Mouse (Mus musculus) MEL (cell line): ENCODE measurements at regions not wholly inside any gene's neighbourhood (a gene's known extent, or its start where the extent isn't known, plus 50 kb on each side); places are given as distances from the start of the nearest gene placed in this dataset.

ENCODE experiments used
- DNase-seq: peaks from one replicate; pipeline ENCODE4 v3.0.0; 2011; ENCODE audit warnings: low read depth, low spot score
- H3K27ac ChIP-seq: 2 replicates; pipeline ENCODE4 v1.5.1; 2012; ENCODE audit warnings: low read depth, mild to moderate bottlenecking, control low read depth, low read length, moderate library complexity; ENCODE audit not compliant: control insufficient read depth
- H3K27me3 ChIP-seq, 2 experiments: fragments of 150-350 bp in 1 of 2; sonication (generic) in 1 of 2; 2 replicates each; pipeline ENCODE4 v1.6.1; 2012; ENCODE audit warnings: low read length in 2 of 2, mild to moderate bottlenecking in 2 of 2, improper control_type of control experiment in 1 of 2, moderate library complexity in 1 of 2; ENCODE audit not compliant: insufficient read depth in 2 of 2, control insufficient read depth in 1 of 2
- H3K36me3 ChIP-seq, 2 experiments: 2 replicates each; pipeline ENCODE4 v1.6.1; 2012 to 2014; ENCODE audit warnings: low read length in 2 of 2, improper control_type of control experiment in 1 of 2, inconsistent platforms in 1 of 2, mild to moderate bottlenecking in 1 of 2; ENCODE audit not compliant: insufficient read depth in 2 of 2, control insufficient read depth in 1 of 2
- H3K4me1 ChIP-seq, 2 experiments: fragments of 150-350 bp in 1 of 2; sonication (generic) in 1 of 2; 2 replicates each; pipeline ENCODE4 v1.6.1; 2012; ENCODE audit warnings: low read length in 2 of 2, improper control_type of control experiment in 1 of 2, mild to moderate bottlenecking in 1 of 2; ENCODE audit not compliant: insufficient read depth in 2 of 2, control insufficient read depth in 1 of 2
- H3K4me3 ChIP-seq, 2 experiments: fragments of 150-350 bp in 1 of 2; sonication (generic) in 1 of 2; 2 replicates each; pipeline ENCODE4 v1.5.1; 2012; ENCODE audit warnings: low read depth in 2 of 2, low read length in 2 of 2, mild to moderate bottlenecking in 2 of 2, moderate library complexity in 2 of 2, control low read depth in 1 of 2, improper control_type of control experiment in 1 of 2; ENCODE audit not compliant: control insufficient read depth in 1 of 2, insufficient read depth in 1 of 2
- H3K79me2 ChIP-seq: 2 replicates; pipeline ENCODE4 v1.6.1; 2012; ENCODE audit warnings: mild to moderate bottlenecking, low read length, moderate library complexity; ENCODE audit not compliant: control insufficient read depth, poor library complexity, insufficient read depth
- H3K9ac ChIP-seq: 2 replicates; pipeline ENCODE4 v1.6.1; 2012; ENCODE audit warnings: low read depth, mild to moderate bottlenecking, control low read depth, low read length, moderate library complexity; ENCODE audit not compliant: control insufficient read depth, poor library complexity, severe bottlenecking
- H3K9me3 ChIP-seq: fragments of 150-350 bp; sonication (generic); replicated peaks from 2 replicates; pipeline ENCODE4 v1.6.1; 2012; ENCODE audit warnings: mild to moderate bottlenecking, low read length, improper control_type of control experiment, moderate library complexity; ENCODE audit not compliant: insufficient read depth
- CHD1 ChIP-seq: IDR thresholded peaks from 2 replicates; pipeline ENCODE4 v1.6.1; 2012; ENCODE audit warnings: low read depth, mild to moderate bottlenecking, inconsistent platforms, low read length, improper control_type of control experiment
- CTCF ChIP-seq, 3 experiments: IDR thresholded peaks in 2 of 3; conservative IDR thresholded peaks in 1 of 3; 2 replicates each; pipeline ENCODE4 v1.5.1; 2011 to 2012; ENCODE audit warnings: low read length in 3 of 3, low read depth in 2 of 3, mild to moderate bottlenecking in 2 of 3, improper control_type of control experiment in 1 of 3, inconsistent platforms in 1 of 3, mixed read lengths in 1 of 3, moderate library complexity in 1 of 3; ENCODE audit not compliant: control insufficient read depth in 1 of 3, insufficient read depth in 1 of 3, poor library complexity in 1 of 3, severe bottlenecking in 1 of 3
- E2F4 ChIP-seq: IDR thresholded peaks from 2 replicates; pipeline ENCODE4 v1.6.1; 2011; ENCODE audit warnings: low read depth, low read length, improper control_type of control experiment, borderline replicate concordance
- EP300 ChIP-seq, 2 experiments: IDR thresholded peaks; 2 replicates each; pipeline ENCODE4 v1.6.1; 2011; ENCODE audit warnings: improper control_type of control experiment in 2 of 2, low read length in 2 of 2, low read depth in 1 of 2, mild to moderate bottlenecking in 1 of 2
- GABPA ChIP-seq: IDR thresholded peaks from 2 replicates; pipeline ENCODE4 v1.6.1; 2012; ENCODE audit warnings: low read depth, mild to moderate bottlenecking, inconsistent platforms, low read length, improper control_type of control experiment, moderate library complexity
- GATA1 ChIP-seq: IDR thresholded peaks from 2 replicates; pipeline ENCODE4 v1.6.1; 2011; ENCODE audit warnings: low read depth, low read length, improper control_type of control experiment
- HCFC1 ChIP-seq: IDR thresholded peaks from 2 replicates; pipeline ENCODE4 v1.6.1; 2012; ENCODE audit warnings: low read depth, mild to moderate bottlenecking, inconsistent platforms, low read length, improper control_type of control experiment, moderate library complexity
- JUND ChIP-seq: IDR thresholded peaks from 2 replicates; pipeline ENCODE4 v1.6.1; 2011; ENCODE audit warnings: low read depth, mild to moderate bottlenecking, improper control_type of control experiment, low read length
- KAT2A ChIP-seq: conservative IDR thresholded peaks from 2 replicates; pipeline ENCODE4 v1.6.1; 2012; ENCODE audit warnings: low read depth, low read length, improper control_type of control experiment, inconsistent platforms
- MAFK ChIP-seq: IDR thresholded peaks from 2 replicates; pipeline ENCODE4 v1.6.1; 2011; ENCODE audit warnings: low read depth, mild to moderate bottlenecking, low read length, improper control_type of control experiment, borderline replicate concordance
- MAX ChIP-seq: IDR thresholded peaks from 2 replicates; pipeline ENCODE4 v1.6.1; 2011; ENCODE audit warnings: low read length, improper control_type of control experiment
- MXI1 ChIP-seq: IDR thresholded peaks from 2 replicates; pipeline ENCODE4 v1.6.1; 2011; ENCODE audit warnings: mild to moderate bottlenecking, low read depth, low read length, improper control_type of control experiment
- MYC ChIP-seq: IDR thresholded peaks from 2 replicates; pipeline ENCODE4 v1.6.1; 2011; ENCODE audit warnings: low read depth, mild to moderate bottlenecking, low read length, improper control_type of control experiment, moderate library complexity
- NELFE ChIP-seq: IDR thresholded peaks from 2 replicates; pipeline ENCODE4 v1.6.1; 2011; ENCODE audit warnings: low read depth, low read length, improper control_type of control experiment
- RAD21 ChIP-seq: IDR thresholded peaks from 2 replicates; pipeline ENCODE4 v1.6.1; 2011; ENCODE audit warnings: mild to moderate bottlenecking, low read depth, low read length, improper control_type of control experiment
- TCF12 ChIP-seq: IDR thresholded peaks from 2 replicates; pipeline ENCODE4 v1.6.1; 2014; ENCODE audit warnings: low read depth, mild to moderate bottlenecking, inconsistent platforms, low read length, improper control_type of control experiment, moderate library complexity
- USF1 ChIP-seq: IDR thresholded peaks from 2 replicates; pipeline ENCODE4 v1.6.1; 2014; ENCODE audit warnings: low read depth, mild to moderate bottlenecking, inconsistent platforms, low read length, improper control_type of control experiment, moderate library complexity
- USF2 ChIP-seq, 2 experiments: IDR thresholded peaks; 2 replicates each; pipeline ENCODE4 v1.6.1; 2011 to 2012; ENCODE audit warnings: improper control_type of control experiment in 2 of 2, low read length in 2 of 2, borderline replicate concordance in 1 of 2, inconsistent platforms in 1 of 2, low read depth in 1 of 2, mild to moderate bottlenecking in 1 of 2; ENCODE audit not compliant: insufficient read depth in 1 of 2
- ZC3H11A ChIP-seq: IDR thresholded peaks from 2 replicates; pipeline ENCODE4 v1.6.1; 2012; ENCODE audit warnings: low read depth, mild to moderate bottlenecking, inconsistent platforms, low read length, improper control_type of control experiment
- ZKSCAN1 ChIP-seq: IDR thresholded peaks from 2 replicates; pipeline ENCODE4 v1.6.1; 2012; ENCODE audit warnings: low read depth, mild to moderate bottlenecking, inconsistent platforms, low read length, improper control_type of control experiment, moderate library complexity
- ZMIZ1 ChIP-seq: IDR thresholded peaks from 2 replicates; pipeline ENCODE4 v1.6.1; 2012; ENCODE audit warnings: low read depth, mild to moderate bottlenecking, inconsistent platforms, low read length, improper control_type of control experiment, moderate library complexity
- ZNF384 ChIP-seq: IDR thresholded peaks from 2 replicates; pipeline ENCODE4 v1.6.1; 2012; ENCODE audit warnings: low read depth, mild to moderate bottlenecking, inconsistent platforms, low read length, improper control_type of control experiment

- H3K9ac ChIP-seq = no peak overlapping the region
- DNase-seq = no peak
- no peak overlapping the region for H3K27ac ChIP-seq
- H3K36me3 ChIP-seq = no peaks in the 10 kb centered on the region
- no peak overlapping the region for H3K4me3 ChIP-seq
- TF ChIP-seq EP300 (IDR thresholded peaks at IDR 0.05; ENCODE audit: low read depth in 1 of 2, low read length in 2 of 2) (no peak), MAX (no peak), GATA1 (no peak), MXI1 (no peak), USF2 (IDR thresholded peaks at IDR 0.05; ENCODE audit: borderline replicate concordance in 1 of 2, insufficient read depth in 1 of 2, low read depth in 1 of 2, low read length in 2 of 2) (no peak), E2F4 (no peak), MAFK (no peak), ZC3H11A (no peak), CHD1 (no peak), TCF12 (no peak), NELFE (no peak), MYC (no peak), CTCF (IDR thresholded peaks at IDR 0.05 in 2 of 3, conservative IDR thresholded peaks at IDR 0.05 in 1 of 3; ENCODE audit: control insufficient read depth in 1 of 3, insufficient read depth in 1 of 3, low read depth in 2 of 3, low read length in 3 of 3, poor library complexity in 1 of 3, severe bottlenecking in 1 of 3) (no peak), ZMIZ1 (no peak)
- no peaks in the 10 kb centered on the region for H3K27me3 ChIP-seq
- no peaks in the 10 kb centered on the region for H3K79me2 ChIP-seq
- no peaks in the 10 kb centered on the region for H3K9me3 ChIP-seq
- no peaks in the 10 kb centered on the region for H3K4me1 ChIP-seq
These were observed 301.2 kb downstream of the Gm45692 start for GRCm38 (mm10) chr8:26420536-26420935.

- H3K79me2 ChIP-seq = no peaks in the 10 kb centered on the region
- H3K9ac ChIP-seq = no peak overlapping the region
- H3K4me1 ChIP-seq = no peaks in the 10 kb centered on the region
- no peak overlapping the region for H3K4me3 ChIP-seq
- no peaks in the 10 kb centered on the region for H3K27me3 ChIP-seq
- no peaks in the 10 kb centered on the region for H3K36me3 ChIP-seq
- DNase-seq = no peak
- no peak overlapping the region for H3K27ac ChIP-seq
- H3K9me3 ChIP-seq = no peaks in the 10 kb centered on the region
- TF ChIP-seq GATA1 (no peak), MXI1 (no peak), HCFC1 (no peak), JUND (no peak), RAD21 (no peak), GABPA (no peak), USF1 (no peak), ZMIZ1 (no peak), KAT2A (no peak), E2F4 (no peak), ZKSCAN1 (no peak), ZNF384 (no peak)
- TF ChIP-seq, all 39 proteins: peak for 0
These were observed 308.0 kb downstream of the Gm45692 start for GRCm38 (mm10) chr8:26427311-26427710.
